Mouse (Mus musculus): ENCODE measurements around the gene Pacsin2. TPM values are rescaled to one million over a fixed set of nuclear protein-coding genes. Genes with fewer than 3 reads are reported as not detected.

Pacsin2 gene
- total and polyA plus RNA-seq, 3 experiments: 34.5 to 61.0 (median 45.2) TPM

DNA sequence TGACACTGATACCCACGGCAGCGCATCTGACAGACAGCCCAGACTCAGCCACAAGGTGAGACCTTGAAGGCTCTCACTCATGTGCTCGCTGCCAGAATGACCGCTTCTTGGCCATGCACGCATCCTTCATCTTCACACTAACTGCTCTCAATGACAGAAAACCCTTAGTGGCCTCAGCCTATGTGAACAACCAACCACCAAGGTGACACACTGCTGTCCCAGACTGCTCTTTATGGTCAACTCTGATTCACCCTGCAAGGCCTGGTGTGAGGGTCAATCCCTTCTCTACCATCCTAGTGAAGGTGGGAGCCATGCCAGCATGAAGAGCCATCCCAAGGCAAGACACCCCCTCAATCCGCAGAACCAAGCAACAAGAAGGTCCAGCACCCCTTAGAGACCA is 46.5 kb downstream of the Pacsin2 start:
- H3K27me3 ChIP-seq (ENCODE audit: insufficient read depth, low read length): no peaks in the 10 kb centered on the region
- no peak overlapping the region for H3K4me3 ChIP-seq (ENCODE audit: low read depth, low read length)
- peaks cover 36% of the 10 kb centered on the region for H3K4me1 ChIP-seq (ENCODE audit: insufficient read depth, low read depth, low read length)
- no peaks in the 10 kb centered on the region for H3K9me3 ChIP-seq (replicated peaks)
- no peak for DNase-seq (ENCODE audit: low spot score)
- peaks cover 34% of the 10 kb centered on the region for H3K36me3 ChIP-seq (replicated peaks)
- ATAC-seq (ENCODE audit: extremely low read depth, insufficient number of reproducible peaks, low FRiP score, poor library complexity, severe bottlenecking): no peak
- TF ChIP-seq GATA1 (IDR thresholded peaks at IDR 0.05; ENCODE audit: borderline replicate concordance, low read length) (no peak), TAL1 (conservative IDR thresholded peaks at IDR 0.05; ENCODE audit: low read depth, low read length) (no peak), POLR2AphosphoS5 (IDR thresholded peaks at IDR 0.05; ENCODE audit: insufficient replicate concordance, low read depth, low read length) (no peak), CTCF (IDR thresholded peaks at IDR 0.05; ENCODE audit: low read depth, low read length) (no peak), GATA2 (IDR thresholded peaks at IDR 0.05; ENCODE audit: borderline replicate concordance, low read depth, low read length) (no peak)

- H3K36me3 ChIP-seq (replicated peaks): peaks cover 39% of the 10 kb centered on the region
- no peak for TF ChIP-seq GATA1 (IDR thresholded peaks at IDR 0.05; ENCODE audit: borderline replicate concordance, low read length)
- no peak for TF ChIP-seq GATA2 (IDR thresholded peaks at IDR 0.05; ENCODE audit: borderline replicate concordance, low read depth, low read length)
- TF ChIP-seq CTCF (IDR thresholded peaks at IDR 0.05; ENCODE audit: low read depth, low read length): no peak
- TF ChIP-seq POLR2AphosphoS5 (IDR thresholded peaks at IDR 0.05; ENCODE audit: insufficient replicate concordance, low read depth, low read length): no peak
- TF ChIP-seq TAL1 (conservative IDR thresholded peaks at IDR 0.05; ENCODE audit: low read depth, low read length): no peak
- no peak for ATAC-seq (ENCODE audit: extremely low read depth, insufficient number of reproducible peaks, low FRiP score, poor library complexity, severe bottlenecking)
- H3K9me3 ChIP-seq (replicated peaks): no peaks in the 10 kb centered on the region
- H3K4me3 ChIP-seq (ENCODE audit: low read depth, low read length): no peak overlapping the region
- no peak for DNase-seq (ENCODE audit: low spot score)
- H3K27me3 ChIP-seq (ENCODE audit: insufficient read depth, low read length): no peaks in the 10 kb centered on the region
- peaks cover 32% of the 10 kb centered on the region for H3K4me1 ChIP-seq (ENCODE audit: insufficient read depth, low read depth, low read length)
These were observed 47.0 kb downstream of the Pacsin2 start for GRCm38 (mm10) chr15:83417407-83417806.

DNA sequence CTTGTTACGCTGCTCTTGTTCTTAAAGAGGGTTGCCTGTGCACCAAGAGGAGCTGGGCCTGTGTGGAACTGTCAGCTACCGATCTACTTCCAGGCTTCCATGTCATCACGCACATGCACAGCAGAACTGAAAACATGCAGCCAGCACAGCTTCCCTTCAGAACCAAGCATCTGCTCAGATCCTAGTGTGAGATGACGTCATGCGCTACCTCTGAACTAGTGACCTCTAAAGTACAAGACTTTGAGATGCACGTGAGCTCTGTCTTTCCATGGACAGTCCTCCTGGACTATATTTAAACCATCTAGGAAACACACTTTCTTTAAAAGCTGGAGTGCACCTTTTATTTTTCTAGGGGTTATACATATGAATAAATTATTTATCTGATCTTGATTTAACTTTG is 49.0 kb downstream of the Pacsin2 start:
- DNase-seq (ENCODE audit: low spot score): no peak
- H3K36me3 ChIP-seq (replicated peaks): peaks cover 50% of the 10 kb centered on the region
- no peak overlapping the region for H3K4me3 ChIP-seq (ENCODE audit: low read depth, low read length)
- TF ChIP-seq CTCF (IDR thresholded peaks at IDR 0.05; ENCODE audit: low read depth, low read length) (no peak), GATA2 (IDR thresholded peaks at IDR 0.05; ENCODE audit: borderline replicate concordance, low read depth, low read length) (no peak), TAL1 (conservative IDR thresholded peaks at IDR 0.05; ENCODE audit: low read depth, low read length) (no peak), GATA1 (IDR thresholded peaks at IDR 0.05; ENCODE audit: borderline replicate concordance, low read length) (no peak), POLR2AphosphoS5 (IDR thresholded peaks at IDR 0.05; ENCODE audit: insufficient replicate concordance, low read depth, low read length) (no peak)
- peaks cover 26% of the 10 kb centered on the region for H3K4me1 ChIP-seq (ENCODE audit: insufficient read depth, low read depth, low read length)
- H3K9me3 ChIP-seq (replicated peaks): no peaks in the 10 kb centered on the region
- H3K27me3 ChIP-seq (ENCODE audit: insufficient read depth, low read length): no peaks in the 10 kb centered on the region
- ATAC-seq (ENCODE audit: extremely low read depth, insufficient number of reproducible peaks, low FRiP score, poor library complexity, severe bottlenecking): no peak

- ATAC-seq (ENCODE audit: extremely low read depth, insufficient number of reproducible peaks, low FRiP score, poor library complexity, severe bottlenecking): no peak
- no peaks in the 10 kb centered on the region for H3K9me3 ChIP-seq (replicated peaks)
- no peak for DNase-seq (ENCODE audit: low spot score)
- peaks cover 74% of the 10 kb centered on the region for H3K36me3 ChIP-seq (replicated peaks)
- no peak overlapping the region for H3K4me3 ChIP-seq (ENCODE audit: low read depth, low read length)
- no peaks in the 10 kb centered on the region for H3K27me3 ChIP-seq (ENCODE audit: insufficient read depth, low read length)
- no peak for TF ChIP-seq TAL1 (conservative IDR thresholded peaks at IDR 0.05; ENCODE audit: low read depth, low read length)
- TF ChIP-seq POLR2AphosphoS5 (IDR thresholded peaks at IDR 0.05; ENCODE audit: insufficient replicate concordance, low read depth, low read length): no peak
- no peak for TF ChIP-seq GATA1 (IDR thresholded peaks at IDR 0.05; ENCODE audit: borderline replicate concordance, low read length)
- TF ChIP-seq GATA2 (IDR thresholded peaks at IDR 0.05; ENCODE audit: borderline replicate concordance, low read depth, low read length): no peak
- TF ChIP-seq CTCF (IDR thresholded peaks at IDR 0.05; ENCODE audit: low read depth, low read length): no peak
- peaks cover 18% of the 10 kb centered on the region for H3K4me1 ChIP-seq (ENCODE audit: insufficient read depth, low read depth, low read length)
These were observed 52.8 kb downstream of the Pacsin2 start for GRCm38 (mm10) chr15:83411616-83412015.

GRCm38 (mm10) chr15:83410735-83411134 is 53.7 kb downstream of the Pacsin2 start:
- Histone ChIP-seq H3K4me3 (ENCODE audit: low read depth, low read length) (no peak overlapping the region), H3K36me3 (replicated peaks) (peaks cover 79% of the 10 kb centered on the region), H3K9me3 (replicated peaks) (no peaks in the 10 kb centered on the region), H3K4me1 (ENCODE audit: insufficient read depth, low read depth, low read length) (peaks cover 18% of the 10 kb centered on the region), H3K27me3 (ENCODE audit: insufficient read depth, low read length) (no peaks in the 10 kb centered on the region)
- TF ChIP-seq POLR2AphosphoS5 (IDR thresholded peaks at IDR 0.05; ENCODE audit: insufficient replicate concordance, low read depth, low read length) (no peak), GATA1 (IDR thresholded peaks at IDR 0.05; ENCODE audit: borderline replicate concordance, low read length) (no peak), CTCF (IDR thresholded peaks at IDR 0.05; ENCODE audit: low read depth, low read length) (no peak), TAL1 (conservative IDR thresholded peaks at IDR 0.05; ENCODE audit: low read depth, low read length) (no peak), GATA2 (IDR thresholded peaks at IDR 0.05; ENCODE audit: borderline replicate concordance, low read depth, low read length) (no peak)
- ATAC-seq (ENCODE audit: extremely low read depth, insufficient number of reproducible peaks, low FRiP score, poor library complexity, severe bottlenecking) (no peak), DNase-seq (ENCODE audit: low spot score) (no peak)

- DNase-seq (ENCODE audit: low spot score) (no peak), ATAC-seq (ENCODE audit: extremely low read depth, insufficient number of reproducible peaks, low FRiP score, poor library complexity, severe bottlenecking) (no peak)
- Histone ChIP-seq H3K9me3 (replicated peaks) (no peaks in the 10 kb centered on the region), H3K4me1 (ENCODE audit: insufficient read depth, low read depth, low read length) (peaks cover 17% of the 10 kb centered on the region), H3K27me3 (ENCODE audit: insufficient read depth, low read length) (no peaks in the 10 kb centered on the region), H3K36me3 (replicated peaks) (peaks cover 77% of the 10 kb centered on the region), H3K4me3 (ENCODE audit: low read depth, low read length) (no peak overlapping the region)
- TF ChIP-seq TAL1 (conservative IDR thresholded peaks at IDR 0.05; ENCODE audit: low read depth, low read length): no peak
- no peak for TF ChIP-seq CTCF (IDR thresholded peaks at IDR 0.05; ENCODE audit: low read depth, low read length)
- TF ChIP-seq POLR2AphosphoS5 (IDR thresholded peaks at IDR 0.05; ENCODE audit: insufficient replicate concordance, low read depth, low read length): no peak
- no peak for TF ChIP-seq GATA1 (IDR thresholded peaks at IDR 0.05; ENCODE audit: borderline replicate concordance, low read length)
- TF ChIP-seq GATA2 (IDR thresholded peaks at IDR 0.05; ENCODE audit: borderline replicate concordance, low read depth, low read length): no peak
These were observed 54.1 kb downstream of the Pacsin2 start for GRCm38 (mm10) chr15:83410270-83410669.

All from G1E (cell line).